Mouse (Mus musculus) kidney, adult 2 months (tissue): ENCODE data around the gene Sh3glb1.

Experiments
- CTCF ChIP-seq: fragments of 200-500 bp; conservative IDR thresholded peaks from 2 replicates; pipeline ENCODE4 v1.5.1; 2011; ENCODE audit warnings: low read depth, mild to moderate bottlenecking, control low read depth, low read length, moderate library complexity, mixed read lengths; ENCODE audit not compliant: insufficient read depth, insufficient read length
- POLR2A ChIP-seq: fragments of 200-500 bp; IDR thresholded peaks from one replicate; pipeline ENCODE4 v1.6.1; 2011; ENCODE audit warnings: low read depth, low read length, control low read depth

DNA sequence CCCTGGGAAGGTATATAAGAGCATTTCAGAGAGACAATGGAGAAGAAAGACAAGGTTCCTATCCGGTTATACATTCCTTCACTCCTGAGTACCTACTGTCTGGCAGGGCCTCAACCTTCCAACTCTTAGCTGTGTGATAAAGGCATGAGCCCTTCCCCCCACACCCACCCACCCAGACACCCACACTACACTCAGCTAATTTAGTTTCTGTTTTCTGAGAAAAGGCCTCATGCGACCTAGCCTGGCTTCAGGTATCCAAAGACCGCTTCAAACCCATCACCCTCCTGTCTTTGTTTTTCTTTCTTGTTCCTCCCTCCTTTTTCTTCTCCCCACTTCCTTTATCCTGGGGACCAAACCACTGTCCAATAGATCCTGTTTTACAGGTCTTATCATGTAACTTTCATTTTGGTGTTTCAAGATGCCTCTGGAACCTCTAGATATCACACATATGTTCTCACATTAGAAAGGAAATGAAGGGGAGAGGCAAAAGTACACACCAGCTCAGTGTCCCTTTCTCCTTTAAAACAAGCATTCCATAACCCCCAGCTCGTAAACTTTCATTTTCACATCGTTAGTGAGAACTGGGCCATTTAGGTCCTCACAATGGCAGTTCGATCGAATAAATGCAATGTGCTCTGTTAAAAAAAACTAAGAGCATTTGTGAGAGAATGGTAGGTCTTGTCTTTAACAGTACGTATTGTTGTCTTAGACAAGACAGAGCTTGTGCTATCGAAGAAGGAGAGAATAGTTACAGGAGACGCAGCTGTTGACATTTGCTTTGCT is 1.1 kb upstream of the Sh3glb1 start:
- TF ChIP-seq CTCF (no peak), POLR2A (no peak)
